Mouse (Mus musculus): ENCODE data around the gene Txndc8.

DNA sequence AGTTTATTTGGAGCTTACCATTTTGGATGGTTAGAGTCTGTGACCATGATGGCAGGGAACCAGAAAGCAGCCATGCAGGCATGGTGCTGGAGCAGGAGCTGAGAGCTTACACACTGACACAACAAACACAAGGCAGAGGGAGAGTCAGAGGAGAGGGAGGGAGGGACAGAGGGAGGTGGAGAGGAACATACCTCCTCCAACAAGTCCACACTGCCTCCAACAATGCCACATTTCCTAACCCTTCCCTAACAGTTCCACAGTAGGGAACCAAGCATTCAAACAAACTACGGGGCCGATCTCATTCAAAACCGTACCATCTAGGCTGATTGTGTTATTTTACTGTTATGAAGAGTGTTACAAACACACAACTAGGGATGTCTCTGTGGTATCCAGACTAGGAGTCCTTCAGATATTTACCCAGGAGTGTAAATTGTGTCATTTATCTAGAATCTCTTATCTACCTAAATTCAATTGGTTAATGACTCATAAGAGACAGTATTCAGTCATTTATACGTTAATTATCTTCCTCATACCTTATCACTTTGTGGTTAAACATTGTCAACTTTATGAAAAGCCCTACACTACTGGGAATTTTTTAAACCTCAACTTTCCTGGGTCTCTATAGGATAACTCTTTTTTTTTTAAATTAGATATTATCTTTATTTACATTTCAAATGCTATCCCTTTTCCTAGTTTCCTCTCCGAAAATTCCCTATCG lies 34.4 kb downstream of the Txndc8 start:
- no peak for TF ChIP-seq CTCF (IDR thresholded peaks at IDR 0.05; ENCODE audit: low read depth)
- TF ChIP-seq EP300 (IDR thresholded peaks at IDR 0.05; ENCODE audit: low read depth) = no peak
